Mouse (Mus musculus) bone marrow, adult 2 months (tissue): ENCODE measurements at regions not wholly inside any gene's neighbourhood (a gene's known extent, or its start where the extent isn't known, plus 50 kb on each side); places are given as distances from the start of the nearest gene placed in this dataset.

Experiments
- CTCF ChIP-seq: fragments of 200-500 bp; IDR thresholded peaks from 2 replicates; pipeline ENCODE4 v1.5.1; 2011; ENCODE audit warnings: low read length, control low read depth; ENCODE audit not compliant: control insufficient read depth, insufficient read depth
- POLR2A ChIP-seq: fragments of 200-500 bp; IDR thresholded peaks from 2 replicates; pipeline ENCODE4 v1.6.1; 2011; ENCODE audit warnings: low read depth, mild to moderate bottlenecking, control low read depth, low read length, borderline replicate concordance; ENCODE audit not compliant: control insufficient read depth

DNA sequence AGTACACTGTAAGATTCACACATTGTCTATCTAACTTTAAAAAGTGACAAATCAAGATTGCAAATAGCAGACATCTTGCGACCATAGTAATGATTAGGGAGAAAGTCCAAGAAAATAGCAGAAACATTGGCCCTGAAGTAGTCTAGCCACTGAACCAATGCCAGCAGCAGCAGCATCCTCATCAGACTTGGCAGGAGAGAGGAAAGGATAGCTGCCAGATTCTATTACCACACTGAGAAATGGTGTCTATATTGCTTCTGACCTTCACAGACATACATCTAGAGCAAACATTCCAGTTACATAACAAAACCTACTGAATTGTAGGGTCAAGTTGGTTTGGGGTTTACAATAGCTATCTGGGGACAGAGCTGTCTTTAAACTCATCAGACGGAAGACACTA, 127.2 kb upstream of the Abcb5 start:
- TF ChIP-seq CTCF = no peak
- TF ChIP-seq POLR2A = no peak
